Mouse (Mus musculus): ENCODE measurements around the gene Trim2. TPM values are rescaled to one million over a fixed set of nuclear protein-coding genes. Genes with fewer than 3 reads are reported as not detected.

Gene Trim2
- polyA plus RNA-seq, 1 experiment, result 3.2 TPM

DNA sequence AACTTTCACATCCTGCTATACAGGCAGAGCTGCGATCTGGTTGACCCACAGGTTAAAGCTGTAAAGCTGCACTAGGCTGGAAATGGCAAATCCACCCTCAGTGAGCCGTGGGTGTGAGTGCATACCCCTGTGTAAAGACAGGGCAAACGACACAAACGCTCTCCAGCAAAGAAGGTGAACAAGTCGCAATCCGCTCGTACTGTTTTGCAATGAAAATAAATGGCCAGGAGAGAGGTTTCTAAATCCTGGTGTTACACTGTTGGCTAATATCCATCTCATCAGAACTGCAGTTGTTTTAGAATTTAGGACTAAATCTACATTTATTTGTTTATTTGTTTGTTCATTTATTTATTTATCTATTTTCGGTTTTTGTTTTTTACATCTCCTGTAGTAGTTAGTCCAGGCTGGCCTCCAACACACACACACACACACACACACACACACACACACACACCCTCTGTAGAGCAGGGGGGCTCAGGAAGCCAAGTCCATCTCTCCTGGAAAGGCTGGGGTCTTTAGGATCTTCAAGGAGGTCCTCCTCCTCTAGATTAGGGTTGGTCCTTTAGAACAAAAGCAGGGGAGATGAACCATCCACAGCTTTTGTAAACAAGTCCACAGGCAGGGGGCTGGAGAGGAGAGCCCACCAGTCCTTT lies 28.9 kb upstream of the Trim2 start:
- no peak overlapping the region for H3K4me3 ChIP-seq
- TF ChIP-seq MYOD1 (IDR thresholded peaks at IDR 0.05; ENCODE audit: control insufficient read depth in 1 of 3, insufficient read length in 2 of 3, low read depth in 2 of 3) (no peak), POLR2A (IDR thresholded peaks at IDR 0.05; ENCODE audit: insufficient read length, low read depth) (no peak), SRF (IDR thresholded peaks at IDR 0.05; ENCODE audit: control insufficient read depth, insufficient read length, low read depth) (no peak), TCF3 (IDR thresholded peaks at IDR 0.05; ENCODE audit: insufficient read length, low read depth) (no peak), E2F4 (IDR thresholded peaks at IDR 0.05; ENCODE audit: insufficient read depth) (no peak), POLR2AphosphoS2 (IDR thresholded peaks at IDR 0.05; ENCODE audit: insufficient read length, low read depth) (no peak), CEBPB (IDR thresholded peaks at IDR 0.05; ENCODE audit: insufficient read depth, poor library complexity, severe bottlenecking) (no peak), REST (IDR thresholded peaks at IDR 0.05; ENCODE audit: insufficient read depth, insufficient read length) (no peak)
- no peaks in the 10 kb centered on the region for H3K27me3 ChIP-seq (ENCODE audit: control insufficient read depth, insufficient read depth, insufficient read length)
- H3K79me2 ChIP-seq (ENCODE audit: control insufficient read depth, insufficient read depth), result no peaks in the 10 kb centered on the region
- H3K36me3 ChIP-seq (ENCODE audit: control insufficient read depth, insufficient read depth), result no peaks in the 10 kb centered on the region
- no peak overlapping the region for H3ac ChIP-seq (ENCODE audit: control insufficient read depth, insufficient read length)
- H3K4me2 ChIP-seq (ENCODE audit: low read depth), result no peak overlapping the region

- no peaks in the 10 kb centered on the region for H3K27me3 ChIP-seq (ENCODE audit: control insufficient read depth, insufficient read depth, insufficient read length)
- no peak overlapping the region for H3K4me3 ChIP-seq
- H3K79me2 ChIP-seq (ENCODE audit: control insufficient read depth, insufficient read depth), result no peaks in the 10 kb centered on the region
- no peak for TF ChIP-seq POLR2AphosphoS2 (IDR thresholded peaks at IDR 0.05; ENCODE audit: insufficient read length, low read depth)
- no peak for TF ChIP-seq E2F4 (IDR thresholded peaks at IDR 0.05; ENCODE audit: insufficient read depth)
- TF ChIP-seq TCF12 (IDR thresholded peaks at IDR 0.05; ENCODE audit: insufficient read depth, poor library complexity, severe bottlenecking), result no peak
- TF ChIP-seq CEBPB (IDR thresholded peaks at IDR 0.05; ENCODE audit: insufficient read depth, poor library complexity, severe bottlenecking), result no peak
- TF ChIP-seq MYOD1 (IDR thresholded peaks at IDR 0.05; ENCODE audit: control insufficient read depth in 1 of 3, insufficient read length in 2 of 3, low read depth in 2 of 3), result no peak
- no peak for TF ChIP-seq USF1 (IDR thresholded peaks at IDR 0.05; ENCODE audit: low read depth)
- TF ChIP-seq REST (IDR thresholded peaks at IDR 0.05; ENCODE audit: insufficient read depth, insufficient read length), result no peak
- H3K4me2 ChIP-seq (ENCODE audit: low read depth), result no peak overlapping the region
- H3ac ChIP-seq (ENCODE audit: control insufficient read depth, insufficient read length), result no peak overlapping the region
- no peaks in the 10 kb centered on the region for H3K36me3 ChIP-seq (ENCODE audit: control insufficient read depth, insufficient read depth)
These were observed 28.2 kb upstream of the Trim2 start for GRCm38 (mm10) chr3:84334771-84335420.

GRCm38 (mm10) chr3:84333400-84334349 lies 27.0 kb upstream of the Trim2 start:
- H3K27me3 ChIP-seq (ENCODE audit: control insufficient read depth, insufficient read depth, insufficient read length), result no peaks in the 10 kb centered on the region
- no peak overlapping the region for H3K4me2 ChIP-seq (ENCODE audit: low read depth)
- no peaks in the 10 kb centered on the region for H3K79me2 ChIP-seq (ENCODE audit: control insufficient read depth, insufficient read depth)
- H3K4me3 ChIP-seq, result no peak overlapping the region
- H3K36me3 ChIP-seq (ENCODE audit: control insufficient read depth, insufficient read depth), result no peaks in the 10 kb centered on the region
- TF ChIP-seq REST (IDR thresholded peaks at IDR 0.05; ENCODE audit: insufficient read depth, insufficient read length) (no peak), POLR2AphosphoS2 (IDR thresholded peaks at IDR 0.05; ENCODE audit: insufficient read length, low read depth) (no peak), MYOD1 (IDR thresholded peaks at IDR 0.05; ENCODE audit: control insufficient read depth in 1 of 3, insufficient read length in 2 of 3, low read depth in 2 of 3) (peak in 2 of 3 experiments; percentile 34 to 56), MYOG (IDR thresholded peaks at IDR 0.05; ENCODE audit: control insufficient read depth in 1 of 3, insufficient read depth in 1 of 3, insufficient read length in 2 of 3, low read depth in 2 of 3) (peak in 2 of 3 experiments; percentile 34 to 67), CEBPB (IDR thresholded peaks at IDR 0.05; ENCODE audit: insufficient read depth, poor library complexity, severe bottlenecking) (no peak), TCF12 (IDR thresholded peaks at IDR 0.05; ENCODE audit: insufficient read depth, poor library complexity, severe bottlenecking) (no peak)
- H3ac ChIP-seq (ENCODE audit: control insufficient read depth, insufficient read length), result no peak overlapping the region

DNA sequence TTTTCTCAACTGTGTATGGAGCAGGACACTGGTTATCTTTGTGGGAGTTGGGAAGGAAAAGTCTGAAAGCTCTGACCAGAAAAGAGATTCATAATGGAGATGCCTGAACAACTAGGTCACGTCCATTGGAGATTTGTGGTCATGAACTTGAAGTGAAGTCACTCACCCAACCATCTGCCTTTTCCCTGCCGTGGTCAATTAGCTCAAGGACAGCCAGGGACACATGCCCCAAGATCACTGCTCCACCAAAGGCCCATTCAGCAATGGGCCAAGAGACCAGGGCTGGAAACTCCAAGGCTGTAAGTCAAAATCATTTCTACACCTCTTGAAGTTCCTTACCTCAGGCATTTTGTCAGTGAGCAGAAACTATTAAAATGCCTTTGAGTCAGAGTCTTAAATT lies 23.5 kb upstream of the Trim2 start:
- Histone ChIP-seq H3ac (ENCODE audit: control insufficient read depth, insufficient read length) (no peak overlapping the region), H3K4me3 (no peak overlapping the region), H3K27me3 (ENCODE audit: control insufficient read depth, insufficient read depth, insufficient read length) (no peaks in the 10 kb centered on the region), H3K36me3 (ENCODE audit: control insufficient read depth, insufficient read depth) (no peaks in the 10 kb centered on the region), H3K4me2 (ENCODE audit: low read depth) (no peak overlapping the region), H3K79me2 (ENCODE audit: control insufficient read depth, insufficient read depth) (no peaks in the 10 kb centered on the region)
- TF ChIP-seq MAX (IDR thresholded peaks at IDR 0.05; ENCODE audit: low read depth) (no peak), SRF (IDR thresholded peaks at IDR 0.05; ENCODE audit: control insufficient read depth, insufficient read length, low read depth) (no peak), MYOD1 (IDR thresholded peaks at IDR 0.05; ENCODE audit: control insufficient read depth in 1 of 3, insufficient read length in 2 of 3, low read depth in 2 of 3) (no peak), MYOG (IDR thresholded peaks at IDR 0.05; ENCODE audit: control insufficient read depth in 1 of 3, insufficient read depth in 1 of 3, insufficient read length in 2 of 3, low read depth in 2 of 3) (no peak), USF1 (IDR thresholded peaks at IDR 0.05; ENCODE audit: low read depth) (no peak), E2F4 (IDR thresholded peaks at IDR 0.05; ENCODE audit: insufficient read depth) (no peak), TCF12 (IDR thresholded peaks at IDR 0.05; ENCODE audit: insufficient read depth, poor library complexity, severe bottlenecking) (no peak), CEBPB (IDR thresholded peaks at IDR 0.05; ENCODE audit: insufficient read depth, poor library complexity, severe bottlenecking) (no peak), POLR2A (IDR thresholded peaks at IDR 0.05; ENCODE audit: insufficient read length, low read depth) (no peak), REST (IDR thresholded peaks at IDR 0.05; ENCODE audit: insufficient read depth, insufficient read length) (no peak), POLR2AphosphoS2 (IDR thresholded peaks at IDR 0.05; ENCODE audit: insufficient read length, low read depth) (no peak)

All from myocyte (in vitro differentiated cells).